Mouse (Mus musculus) gastrocnemius, postnatal 4 days (tissue): Measurements from ENCODE around the gene Ndufv2. TPM values are rescaled to one million over a fixed set of nuclear protein-coding genes. Genes with fewer than 3 reads are reported as not detected.

Source experiments
- total RNA-seq, 2 experiments: library from RNA; stranded (reverse); gene quantifications; 2 replicates each; pipeline ENCODE4 v1.2.3; 2021

The Ndufv2 gene
- total RNA-seq, 2 experiments from 2014 or later, result 447 to 482 TPM

Other genes starting within 250 kb of the Ndufv2 start
- gene Ralbp1, start 215.8 kb downstream of the Ndufv2 start, total RNA-seq, result 10 to 100 TPM; 38.3 to 39.1 TPM
- 10 to 100 TPM; 38.6 to 45.8 TPM for gene Twsg1, start 150.3 kb downstream of the Ndufv2 start, total RNA-seq
- gene Ankrd12, start 24.5 kb downstream of the Ndufv2 start, total RNA-seq, result 10 to 100 TPM; 17.8 to 24.7 TPM
- gene Washc1, start 10.0 kb upstream of the Ndufv2 start, total RNA-seq, result 10 to 100 TPM; 26.3 to 28.7 TPM
- 1 to 10 TPM; 6.6 to 7.5 TPM for gene Ddx11, start 22.0 kb upstream of the Ndufv2 start, total RNA-seq